Mouse (Mus musculus) stomach, postnatal 0 days (tissue): ENCODE results near the gene Gm156.

Experiments used
- CTCF ChIP-seq: IDR thresholded peaks from 2 replicates; pipeline ENCODE4 v1.5.1; 2016; ENCODE audit warnings: antibody characterized with exemption, low read depth, mild to moderate bottlenecking, moderate library complexity
- EP300 ChIP-seq: optimal IDR thresholded peaks from 2 replicates; pipeline ENCODE3; 2016; ENCODE audit warnings: antibody characterized with exemption

DNA sequence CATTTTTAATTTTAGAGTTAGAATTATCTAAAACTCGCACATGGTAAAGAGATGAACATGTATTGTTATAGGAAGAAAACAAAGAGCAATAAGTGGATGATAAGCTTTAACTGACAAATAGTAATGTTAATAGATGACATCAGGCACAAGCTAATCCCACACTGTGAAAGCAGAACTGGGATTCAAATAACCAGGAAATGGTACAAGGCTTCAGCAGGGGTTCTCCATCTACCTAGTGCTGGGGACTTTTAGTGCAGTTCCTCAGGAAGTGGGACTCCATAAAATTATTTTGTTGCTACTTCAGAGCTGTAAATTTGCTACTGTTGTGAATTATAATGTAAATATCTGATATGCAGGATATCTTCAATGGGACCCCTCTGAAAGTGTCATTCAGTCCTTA, 56.8 kb downstream of the Gm156 start:
- TF ChIP-seq CTCF (no peak), EP300 (no peak)
